Mouse (Mus musculus) heart, embryonic 13.5 days (tissue): ENCODE data around the gene Rbm45. TPM values are rescaled to one million over a fixed set of nuclear protein-coding genes. Genes with fewer than 3 reads are reported as not detected.
A peak's percentile ranks its signal among the peaks of the same experiment; 100 is the strongest.

ENCODE experiments used
- ATAC-seq: fragments of 200-750 bp; cut with Nextera tagmentation; 2 replicates; pipeline ENCODE4 v1.8.0; 2017; ENCODE audit warnings: moderate TSS enrichment; ENCODE audit not compliant: insufficient number of reproducible peaks, low FRiP score, low TSS enrichment; ENCODE audit errors: extremely low read depth
- H3K27ac ChIP-seq: fragments of 300-500 bp; sonication (generic); replicated peaks from 2 replicates; pipeline ENCODE4 v1.5.1; 2015; ENCODE audit warnings: moderate library complexity, mild to moderate bottlenecking, inconsistent platforms
- H3K27me3 ChIP-seq: fragments of 300-500 bp; sonication (generic); replicated peaks from 2 replicates; pipeline ENCODE4 v1.6.1; 2015; ENCODE audit warnings: mild to moderate bottlenecking, inconsistent platforms
- H3K36me3 ChIP-seq: fragments of 300-500 bp; sonication (generic); 2 replicates; pipeline ENCODE4 v1.6.1; 2015; ENCODE audit warnings: mild to moderate bottlenecking, inconsistent platforms
- H3K4me1 ChIP-seq: fragments of 300-500 bp; sonication (generic); 2 replicates; pipeline ENCODE4 v1.6.1; 2015; ENCODE audit warnings: inconsistent platforms
- H3K4me2 ChIP-seq: fragments of 300-500 bp; sonication (generic); 2 replicates; pipeline ENCODE4 v1.6.1; 2015; ENCODE audit warnings: inconsistent platforms, mild to moderate bottlenecking, moderate library complexity
- H3K4me3 ChIP-seq: fragments of 300-500 bp; sonication (generic); 2 replicates; pipeline ENCODE4 v1.5.1; 2015; ENCODE audit warnings: moderate library complexity, mild to moderate bottlenecking, inconsistent platforms
- H3K9ac ChIP-seq: fragments of 300-500 bp; sonication (generic); 2 replicates; pipeline ENCODE4 v1.6.1; 2015; ENCODE audit warnings: inconsistent platforms, mild to moderate bottlenecking, moderate library complexity
- H3K9me3 ChIP-seq: fragments of 300-500 bp; sonication (generic); 2 replicates; pipeline ENCODE4 v1.6.1; 2016; ENCODE audit warnings: inconsistent platforms
- WGBS: fragments of 180-500 bp; shearing (Covaris S2); methylation state at CpG from one replicate; pipeline ENCODE4 v1.1.7; 2015; ENCODE audit warnings: mixed read lengths; 5-methylcytosine and 5-hydroxymethylcytosine counted together
- polyA plus RNA-seq: library from polyadenylated mRNA; unstranded; fragments of >200 nt; fragmentation: Nextera tagmentation; extraction: Ambion mirVana; gene quantifications from 2 replicates; pipeline ENCODE4 v1.2.1, GENCODE M21; 2015

The Rbm45 gene
- polyA plus RNA-seq, 1 experiment from 2014 or later: 11.7 TPM

DNA sequence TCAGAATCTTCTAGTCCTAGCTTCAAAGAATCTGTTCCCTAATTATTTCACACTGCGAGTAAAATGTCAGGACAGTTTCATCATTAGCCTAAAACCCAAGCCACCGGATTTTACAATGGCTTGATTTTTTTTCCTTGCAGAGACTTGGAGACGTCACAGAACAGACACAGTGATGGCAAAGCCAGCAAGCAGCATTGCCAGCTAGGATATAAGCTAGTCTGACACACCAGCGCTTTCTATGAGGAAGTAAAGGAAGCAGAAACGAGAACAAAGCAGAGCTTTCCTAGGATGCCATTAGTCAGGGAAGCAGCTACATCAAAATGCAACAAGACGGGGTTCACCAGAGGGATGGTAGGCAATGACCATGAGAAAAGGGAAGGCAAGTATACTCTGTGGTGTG lies 21.9 kb upstream of the Rbm45 start:
- no peaks in the 10 kb centered on the region for H3K27me3 ChIP-seq
- no peak overlapping the region for H3K4me3 ChIP-seq
- no peak overlapping the region for H3K9ac ChIP-seq
- no peak overlapping the region for H3K4me2 ChIP-seq
- H3K36me3 ChIP-seq: no peaks in the 10 kb centered on the region
- no peak overlapping the region for H3K27ac ChIP-seq
- H3K9me3 ChIP-seq: no peaks in the 10 kb centered on the region
- 75% methylated on average over 6 of the region's 6 CpGs for WGBS
- no peak for ATAC-seq
- H3K4me1 ChIP-seq: no peaks in the 10 kb centered on the region

DNA sequence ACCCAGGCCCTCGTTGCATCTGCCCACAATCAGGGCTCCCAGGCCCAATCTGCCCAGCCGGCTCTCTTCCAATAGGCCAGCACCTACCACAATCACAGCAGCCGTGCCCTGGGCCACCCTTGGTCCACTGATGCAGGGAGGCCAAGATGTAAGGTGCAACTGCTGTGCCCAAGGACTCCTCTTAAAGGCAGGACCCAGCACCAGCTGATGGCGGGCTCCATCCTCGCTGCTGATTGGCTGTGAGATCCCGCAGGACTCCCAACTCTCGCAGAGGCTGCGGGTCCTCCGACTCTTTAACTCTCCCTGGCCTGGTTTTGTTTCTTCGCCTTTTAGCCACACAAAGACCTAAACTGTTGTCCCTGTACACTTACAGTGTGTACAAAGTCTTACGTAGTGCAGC lies 9.6 kb upstream of the Rbm45 start, which contains the start of gene Cyct:
Cyct (minus strand) TSS at position 225 of the 400 bp plus-strand sequence.
- no peaks in the 10 kb centered on the region for H3K36me3 ChIP-seq
- no peak within 1 kb of the TSS for H3K9ac ChIP-seq
- no peak within 1 kb of the TSS for H3K4me2 ChIP-seq
- H3K4me3 ChIP-seq: no peak within 1 kb of the TSS
- H3K4me1 ChIP-seq: no peaks in the 10 kb centered on the region
- ATAC-seq: no peak
- H3K27ac ChIP-seq: no peak within 1 kb of the TSS
- no peaks in the 10 kb centered on the region for H3K27me3 ChIP-seq
- no peaks in the 10 kb centered on the region for H3K9me3 ChIP-seq
- 77% methylated on average over 11 of the region's 11 CpGs for WGBS

DNA sequence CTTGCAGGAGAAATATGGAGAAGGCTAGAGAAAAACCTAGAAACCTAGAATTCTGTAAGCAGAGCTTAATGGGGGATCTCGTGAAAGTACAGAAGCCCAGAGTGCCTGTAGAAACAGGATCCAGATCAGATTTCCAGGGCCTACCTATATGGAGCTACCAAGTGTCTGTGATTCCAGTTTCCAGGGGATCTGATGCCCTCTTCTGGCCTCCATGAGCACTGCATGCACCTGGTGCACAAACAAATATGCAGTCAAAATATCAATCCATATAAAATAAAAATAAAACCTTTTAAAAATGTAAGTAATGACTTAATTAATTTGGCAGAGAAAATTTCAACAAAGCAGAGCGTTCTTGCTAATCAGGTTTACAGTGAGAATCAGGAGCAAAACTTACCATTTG lies 7.7 kb upstream of the Rbm45 start:
- WGBS: 46% methylated on average over 2 of the region's 2 CpGs
- no peak overlapping the region for H3K9ac ChIP-seq
- H3K4me2 ChIP-seq: no peak overlapping the region
- no peaks in the 10 kb centered on the region for H3K4me1 ChIP-seq
- H3K27ac ChIP-seq: no peak overlapping the region
- no peaks in the 10 kb centered on the region for H3K36me3 ChIP-seq
- no peaks in the 10 kb centered on the region for H3K27me3 ChIP-seq
- ATAC-seq: no peak
- H3K9me3 ChIP-seq: no peaks in the 10 kb centered on the region
- no peak overlapping the region for H3K4me3 ChIP-seq

DNA sequence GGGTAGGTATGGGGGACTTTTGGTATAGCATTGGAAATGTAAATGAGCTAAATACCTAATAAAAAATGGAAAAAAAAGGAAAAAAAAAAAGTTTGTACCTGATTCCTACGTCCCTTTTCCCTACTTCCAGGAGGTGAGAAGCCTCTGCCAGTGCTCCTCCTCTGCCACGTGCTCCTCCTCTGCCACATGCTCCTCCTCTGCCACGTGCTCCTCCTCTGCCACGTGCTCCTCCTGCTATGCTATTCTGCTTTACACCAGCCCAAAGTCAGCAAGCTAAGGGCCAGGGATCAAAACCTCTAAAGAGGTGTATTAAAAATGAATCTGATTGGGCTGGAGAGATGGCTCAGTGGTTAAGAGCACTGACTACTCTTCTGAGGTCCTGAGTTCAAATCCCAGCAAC lies 4.0 kb upstream of the Rbm45 start:
- 71% methylated on average over 4 of the region's 4 CpGs for WGBS
- H3K27me3 ChIP-seq: no peaks in the 10 kb centered on the region
- no peak overlapping the region for H3K27ac ChIP-seq
- ATAC-seq: no peak
- no peaks in the 10 kb centered on the region for H3K9me3 ChIP-seq
- peaks cover 1% of the 10 kb centered on the region for H3K4me1 ChIP-seq
- no peak overlapping the region for H3K4me2 ChIP-seq
- H3K9ac ChIP-seq: no peak overlapping the region
- H3K36me3 ChIP-seq: no peaks in the 10 kb centered on the region
- no peak overlapping the region for H3K4me3 ChIP-seq

DNA sequence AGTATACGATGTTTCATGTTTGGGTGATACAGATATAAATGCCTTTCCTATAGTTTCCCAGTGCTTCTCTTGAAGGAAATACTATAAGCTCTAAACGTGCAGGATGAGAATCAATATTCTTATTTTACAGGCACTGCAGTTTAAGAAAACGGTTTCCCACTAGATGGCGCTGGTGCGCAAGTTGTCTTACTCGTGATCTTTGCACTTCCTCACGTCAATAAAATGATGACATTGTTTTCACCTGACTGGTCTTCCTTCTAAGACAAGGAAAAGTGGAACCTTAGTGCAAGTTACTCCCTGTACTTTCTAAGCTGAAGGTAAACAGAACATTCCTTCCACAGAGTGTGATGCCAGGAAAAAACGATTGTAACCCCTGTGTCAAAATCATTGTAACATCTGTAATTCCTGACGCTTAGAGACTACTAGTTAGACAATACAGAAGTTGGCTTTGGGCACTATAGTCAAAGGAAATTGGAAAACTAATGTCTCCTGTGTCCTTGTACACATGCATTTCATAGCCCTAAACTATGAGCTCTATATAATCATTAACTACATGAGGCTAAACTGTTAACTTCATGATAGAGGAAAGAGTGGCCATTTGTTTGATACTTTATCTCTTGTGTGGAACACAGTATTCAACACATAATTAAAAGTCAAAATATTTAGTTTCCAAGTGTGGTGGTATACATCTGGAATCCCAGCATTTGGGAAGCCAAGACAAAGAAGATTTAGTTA lies 2.4 kb upstream of the Rbm45 start:
- Histone ChIP-seq H3K4me1 (peaks cover 17% of the 10 kb centered on the region), H3K9me3 (no peaks in the 10 kb centered on the region), H3K4me2 (no peak overlapping the region), H3K4me3 (no peak overlapping the region), H3K36me3 (no peaks in the 10 kb centered on the region; the same call in 1 of the 2 replicates), H3K27me3 (no peaks in the 10 kb centered on the region), H3K9ac (no peak overlapping the region), H3K27ac (no peak overlapping the region)
- WGBS: 14% methylated on average over 9 of the region's 9 CpGs
- no peak for ATAC-seq

DNA sequence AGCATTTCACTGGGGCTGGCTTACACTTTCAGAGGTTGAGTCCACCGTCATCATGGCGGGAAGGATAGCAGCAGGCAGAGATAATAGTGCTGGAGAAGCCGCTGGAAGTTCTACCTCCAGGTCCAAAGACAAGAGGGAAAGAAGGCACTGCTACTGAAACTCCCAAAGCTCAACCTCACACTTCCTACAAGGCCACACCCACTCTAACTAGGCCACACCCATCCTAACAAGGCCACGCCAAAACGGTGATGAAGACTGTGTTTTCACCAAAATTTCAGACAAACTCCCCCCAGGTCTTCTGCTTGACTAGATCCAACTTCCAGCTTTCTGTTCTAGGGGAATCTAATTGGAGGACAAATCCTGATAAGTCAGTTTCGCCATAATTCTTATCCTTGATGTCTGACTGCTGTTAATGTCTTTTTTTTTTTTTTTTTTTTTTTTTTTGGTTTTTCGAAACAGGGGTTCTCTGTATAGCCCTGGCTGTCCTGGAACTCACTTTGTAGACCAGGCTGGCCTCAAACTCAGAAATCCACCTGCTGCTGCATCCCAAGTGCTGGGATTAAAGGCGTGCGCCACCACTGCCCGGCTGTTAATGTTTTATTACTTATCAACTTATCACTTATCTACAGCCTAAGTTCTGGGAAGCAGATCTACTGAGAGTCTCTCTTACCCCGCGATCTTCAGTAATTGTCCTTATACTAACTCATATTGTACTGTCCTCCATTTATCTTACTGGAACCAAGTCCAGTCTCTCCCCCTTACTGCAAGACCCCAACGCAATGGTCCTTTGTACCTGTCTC lies 723 bp upstream of the Rbm45 start:
- peaks cover 23% of the 10 kb centered on the region for H3K4me1 ChIP-seq
- no peaks in the 10 kb centered on the region for H3K27me3 ChIP-seq
- no peak overlapping the region for H3K4me2 ChIP-seq
- WGBS: 63% methylated on average over 13 of the region's 13 CpGs
- no peak overlapping the region for H3K9ac ChIP-seq
- peaks cover 13% of the 10 kb centered on the region for H3K36me3 ChIP-seq
- no peak overlapping the region for H3K4me3 ChIP-seq
- no peaks in the 10 kb centered on the region for H3K9me3 ChIP-seq
- no peak for ATAC-seq
- no peak overlapping the region for H3K27ac ChIP-seq

DNA sequence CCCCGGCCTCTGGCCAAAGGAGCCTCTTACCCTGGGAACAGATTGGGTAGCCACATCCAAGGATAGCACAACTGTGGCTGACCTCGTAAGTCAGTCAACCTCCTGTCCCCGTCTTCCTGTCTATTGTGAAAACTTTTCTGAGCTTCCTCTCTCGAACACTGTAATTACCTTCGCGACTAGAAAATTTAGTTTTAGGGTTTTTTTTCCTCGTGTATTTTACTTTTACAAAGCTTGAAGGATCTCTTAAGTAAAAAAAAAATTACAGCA lies 805 bp downstream of the Rbm45 start:
- Histone ChIP-seq H3K4me2 (peak overlapping the region; percentile 92), H3K9ac (peak overlapping the region; percentile 87), H3K36me3 (peaks cover 28% of the 10 kb centered on the region), H3K27ac (peak overlapping the region; percentile 71; the same call in 1 of the 2 replicates), H3K9me3 (no peaks in the 10 kb centered on the region), H3K4me1 (peaks cover 23% of the 10 kb centered on the region), H3K4me3 (peak overlapping the region; percentile 79), H3K27me3 (no peaks in the 10 kb centered on the region)
- ATAC-seq: peak; percentile 7; the same call in 1 of the 2 replicates
- WGBS: 2% methylated on average over 7 of the region's 7 CpGs

DNA sequence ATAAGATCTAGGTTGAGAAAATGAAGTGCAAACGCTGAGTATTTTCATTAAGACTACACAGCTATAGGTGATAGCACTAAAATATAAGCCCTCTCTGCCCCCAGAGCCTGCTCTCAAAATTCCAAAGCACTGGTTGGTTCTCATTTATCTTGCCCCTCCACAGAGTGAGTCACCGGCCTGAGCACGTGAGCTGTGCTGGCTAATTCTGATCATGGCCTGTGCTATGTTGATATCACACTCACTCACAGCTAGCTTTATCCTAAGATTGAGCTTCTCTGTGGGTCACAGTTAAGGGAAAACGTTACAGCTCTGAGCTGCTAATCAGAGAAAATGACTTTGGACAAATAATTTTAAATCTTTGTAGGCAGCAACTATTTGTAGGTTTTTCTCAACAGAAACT lies 2.5 kb downstream of the Rbm45 start:
- Histone ChIP-seq H3K36me3 (peaks cover 41% of the 10 kb centered on the region), H3K9me3 (no peaks in the 10 kb centered on the region), H3K9ac (peak overlapping the region; percentile 20; the same call in 1 of the 2 replicates), H3K4me2 (peak overlapping the region; percentile 92), H3K4me1 (peaks cover 23% of the 10 kb centered on the region), H3K4me3 (no peak overlapping the region), H3K27ac (peak overlapping the region; percentile 80), H3K27me3 (no peaks in the 10 kb centered on the region)
- ATAC-seq: peak; percentile 37; the same call in 1 of the 2 replicates
- 28% methylated on average over 4 of the region's 4 CpGs for WGBS

DNA sequence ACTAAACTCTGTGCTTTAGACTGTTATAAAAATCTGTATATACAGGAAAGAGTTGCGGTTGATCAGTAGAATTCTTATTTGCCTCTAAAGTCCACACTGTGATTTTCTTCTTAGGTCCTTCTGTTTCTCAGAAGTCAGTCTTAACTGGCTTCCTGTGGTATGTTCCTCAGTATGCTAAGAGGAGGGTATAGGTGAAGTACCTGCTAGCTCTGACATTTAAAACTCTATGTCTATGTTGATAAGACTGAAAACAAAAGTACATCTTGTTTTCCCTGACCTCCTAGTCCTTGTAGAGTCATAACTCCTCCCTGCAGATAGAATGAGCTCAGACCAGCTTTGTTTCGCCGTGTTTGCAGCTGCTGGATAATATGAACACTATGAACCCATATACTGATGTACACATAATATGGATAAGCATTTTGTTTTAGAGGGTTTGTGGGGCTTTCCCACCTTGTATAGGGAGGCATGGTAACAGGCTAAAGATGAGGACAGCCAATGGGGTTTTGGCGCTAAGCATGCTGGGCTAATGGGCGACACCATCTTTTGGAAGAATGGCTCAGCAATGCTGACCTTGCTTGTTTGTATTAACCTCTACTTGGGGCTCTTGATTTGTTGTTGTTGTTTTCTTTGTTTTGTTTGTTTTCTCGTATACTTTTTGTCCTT lies 4.9 kb downstream of the Rbm45 start:
- no peak for ATAC-seq
- H3K9me3 ChIP-seq: no peaks in the 10 kb centered on the region
- no peak overlapping the region for H3K4me3 ChIP-seq
- peaks cover 23% of the 10 kb centered on the region for H3K4me1 ChIP-seq
- peaks cover 65% of the 10 kb centered on the region for H3K36me3 ChIP-seq
- H3K9ac ChIP-seq: no peak overlapping the region
- H3K4me2 ChIP-seq: no peak overlapping the region
- H3K27me3 ChIP-seq: no peaks in the 10 kb centered on the region
- H3K27ac ChIP-seq: no peak overlapping the region
- WGBS: 84% methylated on average over 6 of the region's 6 CpGs

DNA sequence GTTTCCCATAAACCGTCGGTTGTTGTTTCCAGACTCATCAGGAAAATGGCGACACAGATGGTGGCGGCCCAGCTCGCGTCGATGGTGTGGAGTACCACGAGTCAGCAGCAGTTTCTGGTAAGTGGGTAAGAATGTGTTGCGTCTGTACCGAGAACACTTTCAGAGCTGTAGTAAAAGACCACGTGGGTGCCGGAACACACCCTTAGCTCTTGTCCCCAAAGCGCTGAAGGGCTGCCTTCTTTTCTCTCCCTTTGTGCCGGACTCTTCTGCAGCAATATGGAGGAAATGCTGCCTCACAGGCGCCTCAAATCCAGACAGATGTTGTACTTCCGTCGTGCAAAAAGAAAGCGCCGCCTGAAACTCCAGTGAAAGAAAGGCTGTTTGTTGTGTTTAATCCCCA lies 8.9 kb downstream of the Rbm45 start:
- Histone ChIP-seq H3K27ac (no peak overlapping the region), H3K9ac (no peak overlapping the region), H3K4me3 (no peak overlapping the region), H3K4me2 (no peak overlapping the region), H3K27me3 (no peaks in the 10 kb centered on the region), H3K9me3 (no peaks in the 10 kb centered on the region), H3K4me1 (no peaks in the 10 kb centered on the region), H3K36me3 (peaks cover 91% of the 10 kb centered on the region)
- no peak for ATAC-seq
- WGBS: 95% methylated on average over 19 of the region's 19 CpGs

DNA sequence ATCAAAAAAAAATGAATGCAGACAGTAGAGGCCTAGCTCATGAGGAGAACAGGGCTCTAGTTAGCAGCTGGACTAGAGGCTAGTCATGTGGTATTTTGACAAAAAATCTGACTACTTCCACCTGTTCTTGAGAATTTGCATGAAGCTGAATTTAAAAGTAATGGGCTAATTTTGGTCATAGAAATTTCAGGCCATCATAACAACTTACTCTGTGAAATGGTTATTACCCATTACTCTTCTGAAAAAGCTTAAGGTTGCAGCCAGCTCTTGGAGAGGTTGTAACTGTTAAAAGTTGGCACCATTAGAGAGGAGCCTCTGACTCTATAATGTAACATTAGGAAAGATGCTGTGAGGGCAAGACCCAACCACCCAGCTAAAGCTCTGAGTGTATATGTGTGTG lies 16.7 kb downstream of the Rbm45 start:
- Histone ChIP-seq H3K9ac (no peak overlapping the region), H3K4me2 (no peak overlapping the region), H3K27ac (no peak overlapping the region), H3K36me3 (peaks cover 51% of the 10 kb centered on the region), H3K4me1 (no peaks in the 10 kb centered on the region), H3K9me3 (no peaks in the 10 kb centered on the region), H3K27me3 (no peaks in the 10 kb centered on the region), H3K4me3 (no peak overlapping the region)
- no peak for ATAC-seq
